Mouse (Mus musculus) cerebellum, postnatal 36 days (tissue): ENCODE data around the gene Pdha2.
A peak's percentile ranks its signal among the peaks of the same experiment; 100 is the strongest.

ENCODE experiments used
- DNase-seq, 2 experiments: peaks; one replicate each; pipeline ENCODE4 v3.0.0; 2021 to 2022; ENCODE audit warnings: mixed read lengths in 2 of 2

Pdha2 gene

DNA sequence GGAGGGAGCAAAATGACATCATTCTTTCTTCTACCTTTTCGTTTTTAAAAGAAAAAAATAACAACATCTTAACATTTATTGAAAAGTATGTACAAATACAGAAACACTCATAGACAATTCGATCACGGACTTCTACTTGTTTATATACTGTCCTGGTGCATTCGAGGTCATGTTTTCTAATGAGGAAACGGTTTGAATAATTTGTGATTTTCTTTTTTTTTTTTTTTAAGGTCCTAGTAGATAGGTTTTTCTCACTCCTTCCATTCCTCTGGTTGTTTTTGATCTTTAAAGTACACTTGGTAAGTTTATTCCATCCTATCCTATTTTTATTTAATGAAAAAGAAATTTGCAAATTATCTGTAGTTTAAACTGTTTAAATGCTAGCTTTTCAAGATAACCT, at the start of gene Pdha2:
Pdha2 (minus strand) TSS at position 101 of the 400 bp plus-strand sequence.
- no peak for DNase-seq

DNA sequence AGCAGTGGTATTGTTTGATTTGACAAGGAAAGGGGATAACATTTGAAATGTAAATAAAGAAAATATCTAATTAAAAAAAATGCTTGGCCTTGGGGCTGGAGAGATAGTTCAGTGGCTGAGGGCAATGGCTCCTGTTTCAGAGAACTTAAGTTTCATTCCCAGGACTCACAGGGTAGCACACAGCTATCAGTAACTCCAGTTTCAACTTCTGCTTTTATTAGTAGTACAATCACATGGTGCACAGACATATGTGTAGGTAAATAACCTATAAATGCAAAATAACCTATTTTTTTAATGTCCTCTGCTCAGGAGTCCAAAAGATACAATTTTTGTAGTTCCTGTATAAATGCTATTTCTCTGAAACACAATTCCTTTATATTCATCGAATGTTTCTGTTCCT, 48.4 kb upstream of the Pdha2 start:
- no peak for DNase-seq

GRCm38 (mm10) chr3:141251440-141251839, 39.3 kb upstream of the Pdha2 start:
- DNase-seq = no peak

DNA sequence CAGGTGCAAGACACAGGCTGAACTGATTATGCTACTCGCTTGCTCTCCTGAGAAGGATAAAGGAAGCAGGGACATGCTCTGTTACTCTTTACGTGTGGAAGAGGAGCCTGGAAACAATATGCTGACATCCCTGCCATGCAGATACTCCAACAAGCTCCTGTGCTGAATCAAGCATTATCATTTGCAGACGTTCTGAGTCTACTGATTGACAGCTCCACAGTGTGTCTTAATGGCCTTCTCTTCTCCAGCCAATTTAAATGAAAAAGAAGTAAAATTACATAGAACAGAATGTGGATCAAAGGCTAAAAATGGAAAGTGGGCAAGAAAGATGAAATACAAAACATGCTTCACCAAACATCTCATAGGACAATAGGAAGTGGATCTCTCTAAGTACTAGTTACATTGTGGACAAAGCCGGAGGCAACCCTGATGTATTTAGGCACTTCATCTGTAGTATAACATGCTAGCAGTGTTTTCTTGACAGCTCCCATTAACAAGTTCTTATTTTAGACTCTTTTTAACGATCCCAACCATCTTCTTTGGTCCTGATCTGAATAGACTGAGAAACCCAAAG, 32.7 kb upstream of the Pdha2 start:
- no peak for DNase-seq

DNA sequence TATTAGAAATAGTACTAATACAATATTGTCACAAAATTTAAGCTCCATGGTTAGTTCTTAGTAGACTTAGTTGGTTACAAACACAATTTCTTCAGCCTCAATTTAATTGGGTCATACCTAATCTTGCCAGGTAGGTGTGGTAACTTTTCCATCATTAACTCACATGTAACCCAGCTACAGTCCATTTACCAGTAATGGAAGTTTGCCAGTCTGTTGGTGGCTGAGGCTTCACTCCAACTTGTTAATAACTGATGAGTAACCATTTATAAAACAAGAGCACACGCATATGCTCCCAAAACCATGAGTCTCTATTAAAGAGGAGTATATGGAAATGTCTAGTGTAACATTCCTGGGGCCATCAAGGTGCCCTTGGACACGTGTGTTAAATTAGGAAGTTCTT, 25.9 kb upstream of the Pdha2 start:
- no peak for DNase-seq

GRCm38 (mm10) chr3:141229148-141229547, 17.0 kb upstream of the Pdha2 start:
- DNase-seq = no peak

GRCm38 (mm10) chr3:141222339-141222738, 10.2 kb upstream of the Pdha2 start:
- DNase-seq = no peak

DNA sequence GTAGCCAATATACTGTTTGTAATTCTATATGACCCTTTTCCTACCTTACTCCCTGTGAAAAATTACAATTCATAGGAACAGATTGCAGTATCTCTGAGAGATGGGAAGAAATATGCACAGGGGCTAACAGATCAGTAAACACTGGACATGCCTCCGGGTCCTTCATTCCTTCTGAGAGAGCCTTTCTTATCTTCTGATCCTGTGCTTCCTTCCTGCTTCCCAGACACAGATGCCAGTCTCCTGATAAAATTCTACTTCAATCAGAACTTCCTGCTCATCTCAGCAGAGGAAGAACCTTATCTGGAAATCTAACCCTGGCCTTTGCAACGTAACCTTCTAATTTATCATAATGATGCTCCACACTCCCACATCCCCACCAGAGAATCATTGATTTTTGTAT, 6.4 kb upstream of the Pdha2 start:
- no peak for DNase-seq

DNA sequence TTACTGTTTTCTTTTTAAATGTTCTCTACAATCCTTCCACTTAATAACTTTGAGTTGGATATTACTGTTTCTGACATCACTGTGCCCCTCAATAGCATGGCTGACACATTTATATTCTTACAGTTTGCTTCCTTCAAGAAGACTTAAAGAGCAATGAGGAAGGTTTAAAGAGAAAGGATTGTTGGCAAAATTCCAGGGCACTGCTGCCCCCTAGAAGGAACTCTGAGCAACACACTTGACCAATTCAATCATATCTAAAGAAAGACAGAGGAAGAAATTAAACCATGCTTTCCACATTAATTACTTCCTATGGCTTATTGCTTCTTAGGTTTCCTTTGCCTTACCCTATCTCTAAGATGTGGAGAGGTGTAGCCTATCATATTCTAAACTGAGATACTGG, 4.8 kb upstream of the Pdha2 start:
- DNase-seq = no peak

- DNase-seq = no peak
Observed at GRCm38 (mm10) chr3:141216237-141216636, 4.1 kb upstream of the Pdha2 start.

DNA sequence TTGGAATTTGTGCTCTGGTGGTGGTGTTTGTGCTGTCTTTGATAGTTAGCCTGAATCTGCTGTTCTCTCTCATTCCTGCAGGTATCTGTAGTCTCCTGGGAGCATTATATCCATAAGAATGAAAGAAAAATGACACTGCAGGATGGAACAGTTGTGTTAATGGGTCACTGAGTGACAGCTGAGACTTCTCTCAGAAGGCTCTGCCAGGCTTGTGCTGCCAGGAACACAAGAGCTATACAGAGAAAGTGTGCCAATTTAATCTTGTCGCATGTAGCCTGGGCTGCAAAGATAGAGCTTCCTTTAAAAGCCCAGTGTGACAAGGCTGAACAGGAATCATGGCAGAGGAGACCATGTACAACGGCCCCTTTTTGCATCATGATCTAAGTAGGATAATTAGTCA, 2.6 kb upstream of the Pdha2 start:
- peak; percentile 3 to 15 for DNase-seq

GRCm38 (mm10) chr3:141214197-141214596, 2.0 kb upstream of the Pdha2 start:
- no peak for DNase-seq

- DNase-seq = no peak
Observed at GRCm38 (mm10) chr3:141211644-141212043, 511 bp downstream of the Pdha2 start.

GRCm38 (mm10) chr3:141201766-141202165, 10.4 kb downstream of the Pdha2 start:
- DNase-seq = no peak

- no peak for DNase-seq
Observed at GRCm38 (mm10) chr3:141197308-141197861, 14.8 kb downstream of the Pdha2 start.

GRCm38 (mm10) chr3:141191653-141192052, 20.5 kb downstream of the Pdha2 start:
- DNase-seq = no peak

GRCm38 (mm10) chr3:141190429-141190828, 21.7 kb downstream of the Pdha2 start:
- DNase-seq = no peak

DNA sequence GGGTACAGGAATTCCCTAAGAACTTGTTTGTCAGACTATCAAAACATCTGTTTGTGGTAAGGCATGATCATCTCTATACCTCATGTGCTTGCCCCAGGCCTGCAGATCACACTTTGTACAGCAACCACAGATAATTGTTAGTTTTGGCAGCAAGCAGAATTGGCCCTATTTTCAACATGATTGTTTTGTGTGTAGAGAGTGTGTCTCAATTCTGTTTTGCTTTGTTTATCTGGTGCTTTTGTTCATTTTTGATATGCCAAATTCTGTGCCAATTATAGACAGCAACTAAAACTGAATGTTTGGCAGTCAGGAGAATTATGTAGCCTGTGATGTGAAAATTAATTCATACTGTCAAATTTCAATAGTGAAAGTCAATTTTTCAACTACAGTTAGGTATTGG, 51.2 kb downstream of the Pdha2 start:
- no peak for DNase-seq
